ENCODE assay signal across 8 mouse cellular contexts in the genomic region with DNA sequence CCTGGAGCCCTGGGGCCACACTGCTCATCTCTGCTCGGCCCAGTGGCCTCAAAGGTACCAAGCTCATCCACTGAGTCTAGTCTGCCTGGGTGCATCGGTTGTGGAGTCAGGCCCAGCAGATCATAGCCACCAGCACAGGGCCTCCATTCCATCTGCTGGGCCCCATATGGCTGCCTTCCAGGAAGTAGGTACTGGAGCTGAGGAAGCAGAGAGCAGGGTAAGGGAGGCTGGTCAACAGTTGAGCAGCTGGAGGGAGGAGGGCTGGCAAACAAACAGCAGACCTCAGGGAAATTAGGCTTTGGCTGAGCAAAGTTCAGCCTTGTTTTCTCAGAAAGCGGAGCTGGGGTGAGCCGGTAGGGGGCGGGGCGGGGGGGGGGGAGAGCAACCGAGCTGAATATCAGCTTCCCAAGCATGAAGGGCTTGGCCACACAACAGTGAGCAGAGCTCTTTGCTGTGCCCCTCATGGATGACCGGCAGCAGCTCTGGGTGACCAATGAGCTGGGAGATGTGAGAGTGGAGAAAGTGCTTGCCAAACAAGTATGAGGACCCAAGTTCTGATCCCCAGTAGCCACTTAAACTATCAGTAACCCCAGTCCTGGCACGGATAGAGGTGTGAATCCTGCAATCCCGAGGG.
A peak's percentile ranks its signal among the peaks of the same experiment; 100 is the strongest.
DNase-seq lines count a peak whose midpoint lies in the region; ATAC-seq lines count a peak whose summit lies in the region.

No protein-coding gene starts in this region.

- H3K9ac ChIP-seq in forebrain, embryonic 11.5 days (ENCODE audit: low read length): no peak overlapping the region
- H3K9ac ChIP-seq in hindbrain, embryonic 12.5 days: no peak overlapping the region
- no peak overlapping the region for H3K9ac ChIP-seq in limb, embryonic 13.5 days
- no peak overlapping the region for H3K9ac ChIP-seq in midbrain, embryonic 16.5 days (ENCODE audit: low read depth, low read length)

- H3K27ac ChIP-seq in forebrain, embryonic 11.5 days (ENCODE audit: low read depth, low read length): no peak overlapping the region
- peak overlapping the region; percentile 64 for H3K27ac ChIP-seq in hindbrain, embryonic 12.5 days
- H3K27ac ChIP-seq in limb, embryonic 13.5 days: peak overlapping the region; percentile 99
- peak overlapping the region; percentile 95 for H3K27ac ChIP-seq in midbrain, embryonic 16.5 days (ENCODE audit: low read length)

- no peaks in the 10 kb centered on the region for H3K36me3 ChIP-seq in forebrain, embryonic 11.5 days (ENCODE audit: control insufficient read depth, insufficient read depth, low read length)
- H3K36me3 ChIP-seq in hindbrain, embryonic 12.5 days: no peaks in the 10 kb centered on the region
- H3K36me3 ChIP-seq in limb, embryonic 13.5 days: no peaks in the 10 kb centered on the region
- no peaks in the 10 kb centered on the region for H3K36me3 ChIP-seq in midbrain, embryonic 16.5 days (ENCODE audit: control insufficient read depth, insufficient read depth, low read length)

- DNase-seq in ovary, postnatal 36 days (ENCODE audit: low spot score): peak; percentile 45
- no peak for DNase-seq in ovary, adult 18-20 months (ENCODE audit: low spot score)
- DNase-seq in forebrain, embryonic 11.5 days (ENCODE audit: low spot score): peak; percentile 65
- DNase-seq in layer of hippocampus, adult 8-10 months (ENCODE audit: low spot score in 2 of 2): no peak
- no peak for DNase-seq in urinary bladder, postnatal 10 days (ENCODE audit: low spot score)

- no peak overlapping the region for H3K4me3 ChIP-seq in forebrain, embryonic 11.5 days (ENCODE audit: low read depth, low read length)
- H3K4me3 ChIP-seq in hindbrain, embryonic 12.5 days: no peak overlapping the region
- H3K4me3 ChIP-seq in limb, embryonic 13.5 days: no peak overlapping the region
- no peak overlapping the region for H3K4me3 ChIP-seq in midbrain, embryonic 16.5 days (ENCODE audit: low read depth, low read length)

- H3K4me2 ChIP-seq in forebrain, embryonic 11.5 days (ENCODE audit: low read depth, low read length, severe bottlenecking): no peak overlapping the region
- no peak overlapping the region for H3K4me2 ChIP-seq in hindbrain, embryonic 12.5 days (replicated peaks)
- no peak overlapping the region for H3K4me2 ChIP-seq in limb, embryonic 13.5 days (replicated peaks)
- H3K4me2 ChIP-seq in midbrain, embryonic 16.5 days (ENCODE audit: low read length): no peak overlapping the region

- no peaks in the 10 kb centered on the region for H3K27me3 ChIP-seq in forebrain, embryonic 11.5 days (ENCODE audit: control insufficient read depth, insufficient read depth, low read length)
- no peaks in the 10 kb centered on the region; the same call in 1 of the 2 replicates for H3K27me3 ChIP-seq in hindbrain, embryonic 12.5 days
- H3K27me3 ChIP-seq in limb, embryonic 13.5 days: no peaks in the 10 kb centered on the region
- H3K27me3 ChIP-seq in midbrain, embryonic 16.5 days (ENCODE audit: control insufficient read depth, insufficient read depth, low read depth, low read length): no peaks in the 10 kb centered on the region

- WGBS in forebrain, embryonic 11.5 days: 49% methylated on average over 10 of the region's 10 CpGs
- 51% methylated on average over 10 of the region's 10 CpGs for WGBS in hindbrain, embryonic 12.5 days
- 51% methylated on average over 9 of the region's 10 CpGs for WGBS in limb, embryonic 13.5 days
- 45% methylated on average over 8 of the region's 10 CpGs for WGBS in midbrain, embryonic 16.5 days

- no peaks in the 10 kb centered on the region for H3K9me3 ChIP-seq in forebrain, embryonic 11.5 days (ENCODE audit: control insufficient read depth, low read length)
- H3K9me3 ChIP-seq in hindbrain, embryonic 12.5 days (replicated peaks): no peaks in the 10 kb centered on the region
- H3K9me3 ChIP-seq in limb, embryonic 13.5 days: no peaks in the 10 kb centered on the region
- no peaks in the 10 kb centered on the region for H3K9me3 ChIP-seq in midbrain, embryonic 16.5 days (replicated peaks; ENCODE audit: control insufficient read depth, low read length, poor library complexity, severe bottlenecking)

- H3K4me1 ChIP-seq in forebrain, embryonic 11.5 days (replicated peaks; ENCODE audit: control insufficient read depth, insufficient read depth, low read length): peaks cover 15% of the 10 kb centered on the region
- H3K4me1 ChIP-seq in hindbrain, embryonic 12.5 days: peaks cover 40% of the 10 kb centered on the region
- H3K4me1 ChIP-seq in limb, embryonic 13.5 days: peaks cover 66% of the 10 kb centered on the region
- peaks cover 15% of the 10 kb centered on the region for H3K4me1 ChIP-seq in midbrain, embryonic 16.5 days (ENCODE audit: control insufficient read depth, insufficient read depth, low read length)

- ATAC-seq in forebrain, embryonic 11.5 days (replicated peaks; ENCODE audit: low FRiP score): 0 out of 2 replicates have a peak, but pooled peaks have one; percentile 13
- ATAC-seq in hindbrain, embryonic 12.5 days (ENCODE audit: low FRiP score): no peak
- no peak for ATAC-seq in limb, embryonic 13.5 days (ENCODE audit: low FRiP score, low read depth)
- no peak for ATAC-seq in midbrain, embryonic 16.5 days

Comparison
In these comparisons a context has a peak if more than half of its experiments do, and no peak if none do; other contexts are left out.
1. DNase-seq: peak in ovary, postnatal 36 days (single experiment) and forebrain, embryonic 11.5 days (single experiment); none in ovary, adult 18-20 months (single experiment), layer of hippocampus, adult 8-10 months (0 of 2) and urinary bladder, postnatal 10 days (single experiment).